Mouse (Mus musculus) embryo, embryonic 9.5 days (tissue): Measurements from ENCODE around the gene Slc25a23.
"Not testable (repeated sequence)": the region's sequence is repeated elsewhere in the genome, so short reads cannot be mapped to it uniquely, and the experiment has no call there.

Experiments used
- DNase-seq: peaks from one replicate; pipeline ENCODE4 v3.0.0-alpha.2; 2017; ENCODE audit errors: extremely low spot score

Gene Slc25a23

GRCm38 (mm10) chr17:57070699-57071098 lies 11.0 kb upstream of the Slc25a23 start:
- peak; percentile 73 for DNase-seq

GRCm38 (mm10) chr17:57070272-57070671 lies 10.6 kb upstream of the Slc25a23 start:
- peak; percentile 24 for DNase-seq

- DNase-seq, result no peak
Measured at GRCm38 (mm10) chr17:57066908-57067307, 7.2 kb upstream of the Slc25a23 start.

- DNase-seq, result no peak
Measured at GRCm38 (mm10) chr17:57063031-57063430, 3.4 kb upstream of the Slc25a23 start.

- DNase-seq, result no peak
Measured at GRCm38 (mm10) chr17:57062548-57062947, 2.9 kb upstream of the Slc25a23 start.

GRCm38 (mm10) chr17:57062011-57062521 lies 2.4 kb upstream of the Slc25a23 start:
- peak; percentile 40 for DNase-seq

- no peak for DNase-seq
Measured at GRCm38 (mm10) chr17:57061069-57061468, 1.4 kb upstream of the Slc25a23 start.

GRCm38 (mm10) chr17:57060231-57060801 lies 653 bp upstream of the Slc25a23 start:
- DNase-seq, result peak; percentile 92

- no peak for DNase-seq
Measured at GRCm38 (mm10) chr17:57058891-57059485, 675 bp downstream of the Slc25a23 start, which contains the start of gene Crb3. TSS of gene Crb3 (plus strand) at chr17:57059105.

- DNase-seq, result no peak
Measured at GRCm38 (mm10) chr17:57056246-57056645, 3.4 kb downstream of the Slc25a23 start.

- DNase-seq, result not testable (repeated sequence)
Measured at GRCm38 (mm10) chr17:57051679-57052078, 8.0 kb downstream of the Slc25a23 start.

GRCm38 (mm10) chr17:57048816-57049215 lies 10.8 kb downstream of the Slc25a23 start:
- no peak for DNase-seq

GRCm38 (mm10) chr17:57047406-57047805 lies 12.3 kb downstream of the Slc25a23 start:
- DNase-seq, result no peak

- DNase-seq, result no peak
Measured at GRCm38 (mm10) chr17:57041554-57041953, 18.1 kb downstream of the Slc25a23 start, which contains the start of gene Slc25a41. TSS of gene Slc25a41 (minus strand) at chr17:57041654.

GRCm38 (mm10) chr17:57038978-57039377 lies 20.7 kb downstream of the Slc25a23 start:
- no peak for DNase-seq

- no peak for DNase-seq
Measured at GRCm38 (mm10) chr17:57032854-57033253, 26.8 kb downstream of the Slc25a23 start.

GRCm38 (mm10) chr17:57031661-57032420 lies 27.8 kb downstream of the Slc25a23 start:
- peak; percentile 99 for DNase-seq

GRCm38 (mm10) chr17:57030931-57031660 lies 28.6 kb downstream of the Slc25a23 start, which contains the start of gene Khsrp:
TSS of gene Khsrp (minus strand) at chr17:57031522.
- peak; percentile 65 for DNase-seq

- DNase-seq, result no peak
Measured at GRCm38 (mm10) chr17:57029691-57030090, 30.0 kb downstream of the Slc25a23 start.

GRCm38 (mm10) chr17:57027471-57027870 lies 32.2 kb downstream of the Slc25a23 start:
- DNase-seq, result no peak

GRCm38 (mm10) chr17:57020960-57021359 lies 38.7 kb downstream of the Slc25a23 start:
- no peak for DNase-seq

- no peak for DNase-seq
Measured at GRCm38 (mm10) chr17:57019693-57020092, 40.0 kb downstream of the Slc25a23 start.
